Mouse (Mus musculus) induced T-regulatory cell, adult 2 months (primary cell): ENCODE data around the gene Dtx3.

ENCODE experiments used
- DNase-seq: peaks from one replicate; pipeline ENCODE4 v3.0.0-alpha.2; 2012; ENCODE audit warnings: low read depth

The Dtx3 gene

GRCm38 (mm10) chr10:127195328-127196129 lies at the start of gene Dtx3:
TSS of gene Dtx3 (minus strand) at chr10:127195728.
- peak; percentile 70 for DNase-seq

- DNase-seq = no peak
Observed at GRCm38 (mm10) chr10:127238241-127238824, 42.8 kb upstream of the Dtx3 start.

- DNase-seq = no peak
Observed at GRCm38 (mm10) chr10:127236541-127236940, 41.0 kb upstream of the Dtx3 start.

GRCm38 (mm10) chr10:127233141-127233540 lies 37.6 kb upstream of the Dtx3 start:
- DNase-seq = peak; percentile 54

- no peak for DNase-seq
Observed at GRCm38 (mm10) chr10:127231741-127232140, 36.2 kb upstream of the Dtx3 start.

GRCm38 (mm10) chr10:127230693-127231092 lies 35.2 kb upstream of the Dtx3 start:
- DNase-seq = peak; percentile 55

- DNase-seq = peak; percentile 88
Observed at GRCm38 (mm10) chr10:127228897-127229296, 33.4 kb upstream of the Dtx3 start.

- no peak for DNase-seq
Observed at GRCm38 (mm10) chr10:127227163-127227562, 31.6 kb upstream of the Dtx3 start.

GRCm38 (mm10) chr10:127226318-127226895 lies 30.9 kb upstream of the Dtx3 start:
- no peak for DNase-seq

- peak; percentile 77 for DNase-seq
Observed at GRCm38 (mm10) chr10:127225732-127226131, 30.2 kb upstream of the Dtx3 start.

- no peak for DNase-seq
Observed at GRCm38 (mm10) chr10:127225213-127225612, 29.7 kb upstream of the Dtx3 start.

GRCm38 (mm10) chr10:127218339-127218738 lies 22.8 kb upstream of the Dtx3 start:
- DNase-seq = peak; percentile 53

GRCm38 (mm10) chr10:127217177-127217576 lies 21.6 kb upstream of the Dtx3 start:
- DNase-seq = no peak

GRCm38 (mm10) chr10:127216456-127216855 lies 20.9 kb upstream of the Dtx3 start:
- no peak for DNase-seq

GRCm38 (mm10) chr10:127214422-127214803 lies 18.9 kb upstream of the Dtx3 start:
- no peak for DNase-seq

GRCm38 (mm10) chr10:127213704-127214421 lies 18.3 kb upstream of the Dtx3 start:
- DNase-seq = no peak

- no peak for DNase-seq
Observed at GRCm38 (mm10) chr10:127213272-127213671, 17.7 kb upstream of the Dtx3 start.

GRCm38 (mm10) chr10:127211414-127211854 lies 15.9 kb upstream of the Dtx3 start, which contains the start of gene Pip4k2c:
TSS of gene Pip4k2c (minus strand) at chr10:127211585.
- DNase-seq = peak; percentile 94

GRCm38 (mm10) chr10:127210961-127211405 lies 15.5 kb upstream of the Dtx3 start:
- DNase-seq = no peak

- DNase-seq = no peak
Observed at GRCm38 (mm10) chr10:127209928-127210570, 14.5 kb upstream of the Dtx3 start.

GRCm38 (mm10) chr10:127208921-127209320 lies 13.4 kb upstream of the Dtx3 start:
- no peak for DNase-seq

- DNase-seq = no peak
Observed at GRCm38 (mm10) chr10:127205373-127205772, 9.8 kb upstream of the Dtx3 start.
